Mouse (Mus musculus) neural tube, embryonic 12.5 days (tissue): ENCODE measurements around the gene Smim23. TPM values are rescaled to one million over a fixed set of nuclear protein-coding genes. Genes with fewer than 3 reads are reported as not detected.

Experiments
- ATAC-seq: fragments of 200-750 bp; cut with Nextera tagmentation; 2 replicates; pipeline ENCODE4 v1.8.0; 2017; ENCODE audit warnings: low read depth, mild to moderate bottlenecking, moderate TSS enrichment, moderate library complexity; ENCODE audit not compliant: low FRiP score
- H3K27ac ChIP-seq: fragments of 300-500 bp; sonication (generic); 2 replicates; pipeline ENCODE4 v1.5.1; 2016
- H3K27me3 ChIP-seq: fragments of 300-500 bp; sonication (generic); replicated peaks from 2 replicates; pipeline ENCODE4 v1.6.1; 2016; ENCODE audit warnings: mild to moderate bottlenecking
- H3K36me3 ChIP-seq: fragments of 300-500 bp; sonication (generic); 2 replicates; pipeline ENCODE4 v1.6.1; 2016; ENCODE audit warnings: mild to moderate bottlenecking
- H3K4me1 ChIP-seq: fragments of 300-500 bp; sonication (generic); 2 replicates; pipeline ENCODE4 v1.6.1; 2016
- H3K4me2 ChIP-seq: fragments of 300-500 bp; sonication (generic); replicated peaks from 2 replicates; pipeline ENCODE4 v1.6.1; 2016; ENCODE audit warnings: mild to moderate bottlenecking
- H3K4me3 ChIP-seq: fragments of 300-500 bp; sonication (generic); 2 replicates; pipeline ENCODE4 v1.5.1; 2016
- H3K9ac ChIP-seq: fragments of 300-500 bp; sonication (generic); 2 replicates; pipeline ENCODE4 v1.6.1; 2016; ENCODE audit warnings: mild to moderate bottlenecking
- H3K9me3 ChIP-seq: fragments of 300-500 bp; sonication (generic); 2 replicates; pipeline ENCODE4 v1.6.1; 2016; ENCODE audit warnings: mild to moderate bottlenecking
- WGBS: fragments of 180-500 bp; shearing (Covaris S2); methylation state at CpG from one replicate; pipeline ENCODE4 v1.1.7; 2016; 5-methylcytosine and 5-hydroxymethylcytosine counted together
- polyA plus RNA-seq: library from polyadenylated mRNA; unstranded; fragments of >200 nt; fragmentation: Nextera tagmentation; extraction: Ambion mirVana; gene quantifications from 2 replicates; pipeline ENCODE4 v1.2.1, GENCODE M21; 2016

Gene Smim23
- polyA plus RNA-seq, 1 experiment from 2014 or later = not detected

- no peak overlapping the region for H3K4me3 ChIP-seq
- H3K9me3 ChIP-seq = no peaks in the 10 kb centered on the region
- H3K27me3 ChIP-seq = no peaks in the 10 kb centered on the region
- no peak for ATAC-seq
- no peaks in the 10 kb centered on the region for H3K36me3 ChIP-seq
- H3K4me2 ChIP-seq = no peak overlapping the region
- no peak overlapping the region for H3K9ac ChIP-seq
- H3K27ac ChIP-seq = no peak overlapping the region
- H3K4me1 ChIP-seq = no peaks in the 10 kb centered on the region; the same call in 1 of the 2 replicates
- WGBS = 86% methylated on average over 12 of the region's 12 CpGs
These were observed 55.6 kb downstream of the Smim23 start for GRCm38 (mm10) chr11:32768642-32769343.

Other genes with a start within 250 kb of the Smim23 start
- 116 and 121 TPM in 2 replicates for gene Fbxw11, start 181.9 kb downstream of the Smim23 start, polyA plus RNA-seq